Comparison of ENCODE assay signal across 27 mouse cellular contexts in genomic region chr2:167995870-167996635, GRCm38 (mm10). TPM values are rescaled to one million over a fixed set of nuclear protein-coding genes. Genes with fewer than 3 reads are reported as not detected.
A peak's percentile ranks its signal among the peaks of the same experiment; 100 is the strongest.
DNase-seq lines count a peak whose midpoint lies in the region; ATAC-seq and TF ChIP-seq lines count a peak whose summit lies in the region.
"Had no signal": no experiment of that assay in that cellular context is flagged by ENCODE, and none has a peak within 500 bp of the region (broad histone marks: within the 10 kb centered on the region; RNA-seq: fewer than 3 reads in every experiment).

No protein-coding gene starts in this region.

- ATAC-seq in CD4-positive, CD25-positive, alpha-beta regulatory T cell, adult 4 months = no peak
- peak; percentile 43 for ATAC-seq in lung, postnatal 0 days
- ATAC-seq in monocyte, adult 5-6 weeks (replicated peaks; ENCODE audit: insufficient number of reproducible peaks, low FRiP score, low TSS enrichment, poor library complexity, severe bottlenecking) = peak; percentile 24; the same call in 1 of the 2 replicates
- no peak for ATAC-seq in liver, embryonic 12.5 days
- ATAC-seq: forebrain, embryonic 14.5 days; midbrain, embryonic 16.5 days had no signal

- H3K9me3 ChIP-seq in lung, postnatal 0 days (ENCODE audit: low read length) = no peaks in the 10 kb centered on the region
- no peaks in the 10 kb centered on the region for H3K9me3 ChIP-seq in liver, embryonic 12.5 days (replicated peaks)
- H3K9me3 ChIP-seq: embryonic facial prominence, embryonic 15.5 days; liver, embryonic 13.5 days; midbrain, embryonic 10.5 days had no signal

- peak; percentile 18; the same call in 1 of the 2 replicates for TF ChIP-seq CTCF in lung, postnatal 0 days (IDR thresholded peaks at IDR 0.05)

- H3K27me3 ChIP-seq in lung, postnatal 0 days (replicated peaks; ENCODE audit: insufficient read depth, low read length) = no peaks in the 10 kb centered on the region
- peaks cover 20% of the 10 kb centered on the region; the same call in 1 of the 2 replicates for H3K27me3 ChIP-seq in liver, embryonic 12.5 days (replicated peaks)
- H3K27me3 ChIP-seq: embryonic facial prominence, embryonic 15.5 days had no signal

- no peak for TF ChIP-seq EP300 in lung, postnatal 0 days (IDR thresholded peaks at IDR 0.05)

- H3K4me2 ChIP-seq in lung, postnatal 0 days (replicated peaks; ENCODE audit: low read depth, low read length) = no peak overlapping the region
- no peak overlapping the region for H3K4me2 ChIP-seq in liver, embryonic 12.5 days
- H3K4me2 ChIP-seq: embryonic facial prominence, embryonic 15.5 days; hindbrain, embryonic 13.5 days; limb, embryonic 12.5 days; liver, embryonic 13.5 days had no signal

- no peaks in the 10 kb centered on the region for H3K4me1 ChIP-seq in lung, postnatal 0 days (ENCODE audit: insufficient read depth, low read depth, low read length)
- peaks cover 18% of the 10 kb centered on the region for H3K4me1 ChIP-seq in liver, embryonic 12.5 days
- H3K4me1 ChIP-seq: hindbrain, embryonic 13.5 days; midbrain, embryonic 10.5 days had no signal

- H3K9ac ChIP-seq in lung, postnatal 0 days (replicated peaks; ENCODE audit: low read depth) = no peak overlapping the region
- H3K9ac ChIP-seq in liver, embryonic 12.5 days = no peak overlapping the region
- H3K9ac ChIP-seq: embryonic facial prominence, embryonic 15.5 days; hindbrain, embryonic 13.5 days; limb, embryonic 12.5 days; liver, embryonic 13.5 days had no signal

- peak; percentile 54 for DNase-seq in CD4-positive, CD25-positive, alpha-beta regulatory T cell, adult 2 months (ENCODE audit: low read depth, low spot score)
- peak; percentile 54 for DNase-seq in lung, postnatal 0 days (ENCODE audit: low spot score)
- no peak for DNase-seq in lung, postnatal 4 days
- DNase-seq in T-cell, adult 2 months (ENCODE audit: low spot score) = peak; percentile 32
- no peak for DNase-seq in gastrocnemius, postnatal 4 days (ENCODE audit: low spot score in 2 of 2)
- DNase-seq: adrenal gland, adult 2 months; cerebellum, adult 2 months; cerebellum, postnatal 25 days; embryo, embryonic 11 days; heart, adult 11 months; heart, postnatal 36 days; kidney, adult 2 months; kidney, postnatal 10 days; liver, embryonic 13.5 days; lung, adult 2 months; right cerebral cortex, postnatal 25 days; spleen, adult 18-20 months had no signal

- no peak overlapping the region for H3K4me3 ChIP-seq in lung, postnatal 0 days (ENCODE audit: low read depth, low read length)
- no peak overlapping the region for H3K4me3 ChIP-seq in liver, embryonic 12.5 days
- H3K4me3 ChIP-seq: embryonic facial prominence, embryonic 15.5 days; hindbrain, embryonic 13.5 days; limb, embryonic 12.5 days; liver, embryonic 13.5 days; midbrain, embryonic 10.5 days had no signal

- 45% methylated on average over 19 of the region's 19 CpGs for WGBS in lung, postnatal 0 days
- 55% methylated on average over 19 of the region's 19 CpGs for WGBS in liver, embryonic 12.5 days (ENCODE audit: insufficient replicate concordance)

- no peaks in the 10 kb centered on the region for H3K36me3 ChIP-seq in lung, postnatal 0 days (ENCODE audit: insufficient read depth, low read length)
- peaks cover 8% of the 10 kb centered on the region for H3K36me3 ChIP-seq in liver, embryonic 12.5 days
- H3K36me3 ChIP-seq: hindbrain, embryonic 13.5 days; limb, embryonic 12.5 days; midbrain, embryonic 10.5 days had no signal

- H3K27ac ChIP-seq in lung, postnatal 0 days (ENCODE audit: low read length) = no peak overlapping the region
- H3K27ac ChIP-seq in liver, embryonic 12.5 days = no peak overlapping the region
- H3K27ac ChIP-seq: hindbrain, embryonic 13.5 days; limb, embryonic 12.5 days; liver, embryonic 13.5 days; macrophage; midbrain, embryonic 10.5 days had no signal

RNA-seq across cellular contexts. Expression of gene Ripor3, which starts 14.4 kb away (rescaled TPM):
- under 1 TPM; 0.17 to 0.63 TPM for polyA plus RNA-seq in CD4-positive, CD25-positive, alpha-beta regulatory T cell, adult 4 months (2017; shearing (Covaris generic))
- 1.00 and 1.1 TPM in 2 replicates for polyA plus RNA-seq in lung, postnatal 0 days (2015; fragmentation: Nextera tagmentation; extraction: Ambion mirVana)
- total RNA-seq in monocyte, adult 5-6 weeks (2017) = 0.21 to 0.58 TPM in 2 of 3 replicates, not detected in the other
- 2.4 and 2.9 TPM in 2 replicates for polyA plus RNA-seq in liver, embryonic 12.5 days (2016; fragmentation: Nextera tagmentation; extraction: Ambion mirVana)
- 1 to 10 TPM; 5.7 to 7.9 TPM for total RNA-seq in gastrocnemius, postnatal 4 days (2021)
- polyA plus RNA-seq: macrophage had no signal

Comparison
In these comparisons a context has a peak if more than half of its experiments do, and no peak if none do; other contexts are left out.
1. DNase-seq: peak in CD4-positive, CD25-positive, alpha-beta regulatory T cell, adult 2 months (single experiment), lung, postnatal 0 days (single experiment) and T-cell, adult 2 months (single experiment); none in lung, postnatal 4 days (0 of 2) and gastrocnemius, postnatal 4 days (0 of 2).
2. ATAC-seq: peak in lung, postnatal 0 days (single experiment) and monocyte, adult 5-6 weeks (single experiment); none in CD4-positive, CD25-positive, alpha-beta regulatory T cell, adult 4 months (single experiment) and liver, embryonic 12.5 days (single experiment).